Mouse (Mus musculus) E14TG2a.4 (cell line): ENCODE data around the gene Agrn.

ENCODE experiments used
- CTCF ChIP-seq: conservative IDR thresholded peaks from 2 replicates; pipeline ENCODE4 v1.5.1; 2014; ENCODE audit warnings: low read length
- NANOG ChIP-seq: IDR thresholded peaks from 2 replicates; pipeline ENCODE4 v1.6.1; 2014; ENCODE audit warnings: borderline replicate concordance, low read length, mixed read lengths
- POU5F1 ChIP-seq: IDR thresholded peaks from 2 replicates; pipeline ENCODE4 v1.6.1; 2014; ENCODE audit warnings: low read length, borderline replicate concordance

DNA sequence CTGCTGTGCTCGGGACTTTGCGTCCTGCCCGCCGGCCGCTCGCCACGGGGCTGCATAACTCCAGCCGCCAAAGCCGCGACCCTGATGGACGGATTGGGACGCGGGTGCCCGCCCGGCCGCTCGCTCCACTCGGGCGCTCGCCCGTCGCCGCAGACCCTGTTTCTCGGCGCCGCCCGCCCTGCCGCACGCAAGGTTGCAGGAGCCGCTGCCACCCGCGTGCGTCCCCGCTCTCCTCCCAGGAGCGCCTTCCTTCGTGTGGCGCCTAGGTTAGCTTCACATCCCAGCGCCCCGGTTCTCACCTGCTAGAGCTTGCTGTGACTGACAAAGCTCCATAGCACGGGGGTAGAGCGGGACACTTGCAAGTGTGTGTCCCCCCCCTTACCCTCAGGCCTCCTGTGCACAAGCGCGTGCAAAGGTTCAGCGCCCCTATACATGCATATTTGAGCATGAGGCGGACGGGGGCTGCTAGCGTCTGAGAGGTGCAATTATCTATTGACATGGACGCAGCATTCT, 37.5 kb upstream of the Agrn start, which contains the start of gene Plekhn1:
- TF ChIP-seq NANOG (no peak), CTCF (no peak), POU5F1 (no peak)
